Comparison of ENCODE assay signal across 9 mouse cellular contexts in the genomic region with DNA sequence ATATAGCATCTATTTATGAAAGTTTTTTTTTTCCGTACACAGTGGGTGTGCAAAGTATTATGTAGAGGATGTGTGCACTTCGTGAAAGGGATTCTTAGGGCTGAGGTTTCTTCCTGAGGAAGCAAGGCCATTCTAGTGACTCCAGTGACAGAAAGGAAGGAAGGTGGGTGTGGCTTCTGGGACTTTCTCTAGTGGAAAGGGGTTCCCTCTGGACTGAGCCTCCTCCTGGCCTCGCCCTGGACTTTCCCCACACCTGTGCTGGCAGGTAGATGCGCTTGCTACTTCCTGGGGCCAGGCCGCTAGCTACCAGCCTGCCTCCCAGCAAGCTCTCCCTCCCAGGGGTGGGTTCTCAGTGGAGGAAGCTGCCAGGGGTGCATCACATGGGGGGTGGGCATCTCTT. TPM values are rescaled to one million over a fixed set of nuclear protein-coding genes. Genes with fewer than 3 reads are reported as not detected.
DNase-seq lines count a peak whose midpoint lies in the region; ATAC-seq and TF ChIP-seq lines count a peak whose summit lies in the region.
"Had no signal": no experiment of that assay in that cellular context is flagged by ENCODE, and none has a peak within 500 bp of the region (broad histone marks: within the 10 kb centered on the region; RNA-seq: fewer than 3 reads in every experiment).

No protein-coding gene starts in this region.

- ATAC-seq in heart, embryonic 14.5 days (ENCODE audit: insufficient number of reproducible peaks, insufficient read depth, low FRiP score, low read depth) = no peak
- ATAC-seq in limb, embryonic 11.5 days (ENCODE audit: insufficient number of reproducible peaks, low FRiP score, low TSS enrichment, low read depth) = no peak
- ATAC-seq in neural tube, embryonic 13.5 days (ENCODE audit: low read depth) = no peak

- peak; percentile 19 for DNase-seq in thymus, postnatal 14 days
- DNase-seq in thymus, adult 2 months = no peak
- no peak for DNase-seq in limb, embryonic 11.5 days (ENCODE audit: low spot score)
- no peak for DNase-seq in layer of hippocampus, adult 8-10 months (ENCODE audit: low spot score in 2 of 2)
- no peak for DNase-seq in layer of hippocampus, adult 9-11 months
- DNase-seq in spleen, postnatal 10 days (ENCODE audit: low spot score in 2 of 2) = no peak

- no peak for TF ChIP-seq CTCF in thymus, adult 2 months (IDR thresholded peaks at IDR 0.05; ENCODE audit: borderline replicate concordance, control insufficient read depth, extremely low read depth, insufficient read depth, low read length, poor library complexity)

- 61% methylated on average over 5 of the region's 5 CpGs for WGBS in thymus, adult 2 months
- 63% methylated on average over 5 of the region's 5 CpGs for WGBS in heart, embryonic 14.5 days
- 82% methylated on average over 5 of the region's 5 CpGs for WGBS in limb, embryonic 11.5 days
- WGBS in neural tube, embryonic 13.5 days = 80% methylated on average over 5 of the region's 5 CpGs

- H3K9me3 ChIP-seq in heart, embryonic 14.5 days (ENCODE audit: control insufficient read depth, low read length) = no peaks in the 10 kb centered on the region
- no peaks in the 10 kb centered on the region for H3K9me3 ChIP-seq in limb, embryonic 11.5 days (ENCODE audit: control insufficient read depth, low read length)
- H3K9me3 ChIP-seq in neural tube, embryonic 13.5 days = no peaks in the 10 kb centered on the region

- no peak overlapping the region for H3K27ac ChIP-seq in thymus, adult 2 months (ENCODE audit: control insufficient read depth, insufficient read depth, low read length)
- 0 out of 4 replicates have a peak overlapping the region, but pooled peaks of 1 of the 2 experiments have one; percentile 17 for H3K27ac ChIP-seq in heart, embryonic 14.5 days (replicated peaks in 1 of 2; ENCODE audit: control insufficient read depth in 1 of 2, insufficient read depth in 1 of 2, low read depth in 2 of 2, low read length in 2 of 2)
- no peak overlapping the region for H3K27ac ChIP-seq in limb, embryonic 11.5 days (replicated peaks; ENCODE audit: low read depth, low read length)
- H3K27ac ChIP-seq in neural tube, embryonic 13.5 days (replicated peaks) = no peak overlapping the region

- TF ChIP-seq POLR2A in thymus, adult 2 months (IDR thresholded peaks at IDR 0.05; ENCODE audit: control insufficient read depth, extremely low read depth, insufficient read depth, low read length, poor library complexity) = no peak

- peaks cover 14% of the 10 kb centered on the region for H3K4me1 ChIP-seq in thymus, adult 2 months (replicated peaks; ENCODE audit: control insufficient read depth, insufficient read depth, low read length)
- peaks cover 14 to 31% of the 10 kb centered on the region in 2 experiments for H3K4me1 ChIP-seq in heart, embryonic 14.5 days (ENCODE audit: control insufficient read depth in 2 of 2, insufficient read depth in 2 of 2, low read length in 2 of 2)
- peaks cover 33% of the 10 kb centered on the region for H3K4me1 ChIP-seq in limb, embryonic 11.5 days (ENCODE audit: control insufficient read depth, insufficient read depth, low read length)
- H3K4me1 ChIP-seq in neural tube, embryonic 13.5 days (replicated peaks) = peaks cover 52% of the 10 kb centered on the region

- no peak overlapping the region for H3K4me3 ChIP-seq in thymus, adult 2 months (ENCODE audit: control insufficient read depth, insufficient read depth, low read length)
- H3K4me3 ChIP-seq in heart, embryonic 14.5 days (ENCODE audit: control insufficient read depth in 1 of 2, insufficient read depth in 1 of 2, low read depth in 1 of 2, low read length in 2 of 2) = peak overlapping the region; percentile 69 to 72
- peak overlapping the region; percentile 79 for H3K4me3 ChIP-seq in limb, embryonic 11.5 days (ENCODE audit: low read depth, low read length)
- peak overlapping the region; percentile 83 for H3K4me3 ChIP-seq in neural tube, embryonic 13.5 days

- no peaks in the 10 kb centered on the region for H3K36me3 ChIP-seq in thymus, adult 2 months (ENCODE audit: control insufficient read depth, insufficient read depth, low read length)
- no peaks in the 10 kb centered on the region for H3K36me3 ChIP-seq in heart, embryonic 14.5 days (ENCODE audit: control insufficient read depth, insufficient read depth, low read length)
- H3K36me3 ChIP-seq in limb, embryonic 11.5 days (ENCODE audit: control insufficient read depth, insufficient read depth, low read length) = no peaks in the 10 kb centered on the region
- no peaks in the 10 kb centered on the region for H3K36me3 ChIP-seq in neural tube, embryonic 13.5 days

- peak overlapping the region; percentile 89 for H3K9ac ChIP-seq in heart, embryonic 14.5 days (ENCODE audit: low read length)
- peak overlapping the region; percentile 83; the same call in 1 of the 2 replicates for H3K9ac ChIP-seq in limb, embryonic 11.5 days (ENCODE audit: low read length)
- H3K9ac ChIP-seq in neural tube, embryonic 13.5 days = peak overlapping the region; percentile 92

- peaks cover 5% of the 10 kb centered on the region; the same call in 1 of the 2 replicates for H3K27me3 ChIP-seq in thymus, adult 2 months (ENCODE audit: control insufficient read depth, insufficient read depth, low read length)
- no peaks in the 10 kb centered on the region for H3K27me3 ChIP-seq in heart, embryonic 14.5 days (ENCODE audit: control insufficient read depth, insufficient read depth, low read length)
- no peaks in the 10 kb centered on the region for H3K27me3 ChIP-seq in limb, embryonic 11.5 days (ENCODE audit: control insufficient read depth, insufficient read depth, low read length)
- no peaks in the 10 kb centered on the region for H3K27me3 ChIP-seq in neural tube, embryonic 13.5 days

- peak overlapping the region; percentile 97 for H3K4me2 ChIP-seq in heart, embryonic 14.5 days (ENCODE audit: low read length)
- peak overlapping the region; percentile 71 for H3K4me2 ChIP-seq in limb, embryonic 11.5 days (ENCODE audit: low read depth, severe bottlenecking)
- H3K4me2 ChIP-seq in neural tube, embryonic 13.5 days = peak overlapping the region; percentile 91

RNA-seq across cellular contexts. Expression of gene Flnb, which starts 1.7 kb away (rescaled TPM):
- 26.4 and 26.5 TPM in 2 replicates for polyA plus RNA-seq in thymus, adult 2 months (2012; rRNA removed)
- 10.0 and 11.2 TPM in 2 replicates for polyA plus RNA-seq in heart, embryonic 14.5 days (2014; fragmentation: Nextera tagmentation; extraction: Ambion mirVana)
- polyA plus RNA-seq in limb, embryonic 11.5 days (2014; fragmentation: Nextera tagmentation; extraction: Ambion mirVana) = 35.0 and 37.9 TPM in 2 replicates
- polyA plus RNA-seq in neural tube, embryonic 13.5 days (2015; fragmentation: Nextera tagmentation; extraction: Ambion mirVana) = 8.2 and 10.7 TPM in 2 replicates
- total RNA-seq in layer of hippocampus, adult 8-10 months (2022) = 10 to 100 TPM; 61.3 to 89.9 (median 77.8) TPM

RNA-seq across cellular contexts. Expression of gene Gm26661, which starts 28.1 kb away (rescaled TPM):
- polyA plus RNA-seq in thymus, adult 2 months (2012; rRNA removed) = not detected in 2 replicates
- not detected in 2 replicates for polyA plus RNA-seq in heart, embryonic 14.5 days (2014; fragmentation: Nextera tagmentation; extraction: Ambion mirVana)
- not detected in 2 replicates for polyA plus RNA-seq in limb, embryonic 11.5 days (2014; fragmentation: Nextera tagmentation; extraction: Ambion mirVana)
- not detected in 2 replicates for polyA plus RNA-seq in neural tube, embryonic 13.5 days (2015; fragmentation: Nextera tagmentation; extraction: Ambion mirVana)
- total RNA-seq in layer of hippocampus, adult 8-10 months (2022) = not detected
- total RNA-seq: neutrophil, adult 5-6 weeks had no signal
